Mouse (Mus musculus): ENCODE results near the gene Zdhhc1. TPM values are rescaled to one million over a fixed set of nuclear protein-coding genes. Genes with fewer than 3 reads are reported as not detected.

The Zdhhc1 gene
- total RNA-seq (2021), result 10 to 100 TPM in 1 of 2 experiments, 1 to 10 TPM in 1; 8.7 to 10.1 TPM
- long read RNA-seq, experiment 1, partial matches to known transcripts, result 1 of 7 reads
- long read RNA-seq, experiment 1, other reads (novel, unspliced or antisense), result 2 of 7 reads
- long read RNA-seq, experiment 2, partial matches to known transcripts, result 0 of 12 reads
- long read RNA-seq, experiment 2, other reads (novel, unspliced or antisense), result 9 of 12 reads

DNA sequence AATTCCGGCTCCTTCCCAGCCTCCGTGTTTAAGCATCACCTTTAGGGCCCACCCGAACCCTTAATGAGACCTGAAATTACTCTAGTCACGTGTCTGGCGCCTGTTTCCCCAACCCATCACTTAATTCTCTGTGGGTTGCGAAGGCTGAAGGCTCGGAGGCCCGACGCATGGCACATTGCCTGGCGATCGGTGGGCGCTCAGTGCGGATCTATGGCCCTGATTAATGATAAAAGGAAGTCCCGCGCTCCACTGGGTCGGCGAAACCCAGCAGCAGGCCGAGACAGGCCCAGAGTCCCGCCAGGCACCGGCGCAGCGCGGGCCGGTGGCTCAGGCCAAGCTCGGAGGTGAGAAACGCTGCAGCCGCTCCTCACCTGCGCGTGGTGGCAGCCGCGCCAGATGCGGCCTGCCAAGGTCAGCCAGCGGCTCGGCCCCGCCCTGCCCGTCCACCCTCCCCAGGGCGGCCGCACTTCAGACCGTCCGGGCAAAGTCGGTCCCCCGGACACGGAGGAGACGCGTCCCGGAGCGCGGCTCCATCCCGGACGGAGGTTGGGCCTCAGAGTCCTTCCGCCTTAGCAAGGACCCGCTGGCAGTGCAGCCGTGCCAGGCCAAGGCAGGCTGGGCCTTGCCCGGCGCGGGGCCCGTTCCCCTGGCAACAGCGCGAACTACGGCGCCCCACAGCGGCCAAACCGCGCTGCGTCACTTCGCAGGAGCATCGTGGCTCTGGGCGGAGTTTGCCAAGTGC, at the start of gene Zdhhc1:
Gene Zdhhc1, minus strand, starts transcription at position 464 of the 742 bp plus-strand sequence.
- DNase-seq, result peak; percentile 90

DNA sequence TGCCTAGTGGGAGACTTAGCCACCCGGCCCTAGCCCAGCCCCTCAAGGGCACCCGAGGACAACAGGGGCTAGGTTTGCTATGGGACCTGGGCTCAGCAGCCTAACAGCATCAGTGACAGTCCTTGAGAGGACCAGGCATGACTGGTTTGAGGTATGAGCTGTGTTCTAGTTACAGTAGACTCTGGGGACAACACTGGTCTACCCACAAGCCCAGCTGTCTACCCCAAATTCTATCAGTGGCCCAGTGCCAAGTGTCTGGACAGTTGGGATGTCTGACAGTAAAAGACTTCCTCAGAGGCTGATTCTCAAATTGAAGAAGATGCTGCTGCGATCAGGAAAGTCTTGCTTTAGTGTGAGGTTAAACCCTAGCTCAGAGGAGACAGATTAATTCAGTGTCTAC, 48.5 kb upstream of the Zdhhc1 start:
- DNase-seq, result peak; percentile 22

DNA sequence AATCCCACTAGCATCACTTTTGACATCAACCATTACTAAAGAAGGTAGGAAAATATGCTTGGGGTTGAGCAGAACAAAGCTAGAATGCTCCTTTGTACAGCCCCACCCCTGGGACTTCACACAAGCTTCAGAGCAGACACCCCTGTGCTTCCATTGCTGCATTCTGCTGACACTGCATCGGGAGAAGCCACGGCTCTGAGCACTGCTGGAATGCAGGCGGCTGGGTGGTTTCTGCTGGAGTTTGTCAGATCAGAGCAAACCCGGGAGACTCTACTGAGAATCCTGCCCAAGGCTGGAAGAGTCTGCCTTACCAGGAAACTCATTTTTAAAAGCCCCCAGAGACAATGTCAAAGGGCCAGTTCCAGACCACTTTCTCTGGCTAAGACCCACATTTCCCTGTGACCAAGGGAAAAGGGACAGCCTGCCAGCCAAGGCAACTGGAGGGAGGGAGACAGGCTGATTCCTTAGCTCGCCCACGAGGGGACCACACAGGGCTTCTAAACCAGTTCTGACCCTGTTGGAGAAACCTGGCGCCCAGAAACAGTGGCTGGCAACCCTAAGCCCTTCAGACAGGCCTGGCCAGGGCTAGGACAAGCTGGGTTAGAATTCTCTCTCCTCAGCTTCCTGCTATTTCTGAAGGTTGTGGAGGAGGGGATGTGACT, 48.0 kb upstream of the Zdhhc1 start:
- DNase-seq, result peak; percentile 66

DNA sequence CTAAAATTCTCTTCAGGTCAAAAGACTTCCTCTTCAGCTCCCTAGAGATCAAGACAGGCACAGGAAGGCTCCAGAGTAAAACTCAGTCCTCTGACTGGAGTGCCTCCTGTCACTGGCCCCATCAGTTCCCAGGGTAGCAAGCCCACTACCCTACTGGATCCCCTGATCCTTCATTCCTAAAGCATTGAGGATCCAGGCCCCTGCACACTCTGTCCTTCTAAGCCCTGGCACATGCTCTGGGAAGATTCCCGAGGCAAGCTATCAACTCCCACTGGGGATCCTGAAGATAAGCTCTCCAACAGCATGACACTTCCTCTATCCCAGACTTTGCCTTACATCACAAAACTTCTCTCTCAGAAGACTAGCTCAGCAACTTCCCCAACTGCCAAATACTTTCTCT, 47.0 kb upstream of the Zdhhc1 start:
- peak; percentile 18 for DNase-seq

DNA sequence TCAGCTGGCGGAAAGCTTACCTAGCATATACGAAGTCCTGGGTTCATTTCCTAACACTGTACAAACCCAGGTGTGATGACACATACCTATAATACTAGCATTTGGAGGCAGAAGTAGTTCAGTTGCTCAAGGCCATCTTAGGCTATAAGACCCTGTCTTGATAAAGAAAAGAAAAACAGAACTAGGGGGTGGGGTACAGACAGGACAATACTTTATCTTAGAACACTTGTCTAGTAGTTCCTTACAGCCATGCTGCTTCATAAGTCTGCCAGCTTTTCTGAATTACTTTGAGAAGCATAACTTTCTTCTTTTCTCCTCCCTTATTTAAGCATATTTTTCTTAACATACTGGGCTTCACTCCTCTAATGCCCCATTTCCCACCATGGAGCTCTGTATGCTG, 46.1 kb upstream of the Zdhhc1 start:
- DNase-seq, result no peak

DNA sequence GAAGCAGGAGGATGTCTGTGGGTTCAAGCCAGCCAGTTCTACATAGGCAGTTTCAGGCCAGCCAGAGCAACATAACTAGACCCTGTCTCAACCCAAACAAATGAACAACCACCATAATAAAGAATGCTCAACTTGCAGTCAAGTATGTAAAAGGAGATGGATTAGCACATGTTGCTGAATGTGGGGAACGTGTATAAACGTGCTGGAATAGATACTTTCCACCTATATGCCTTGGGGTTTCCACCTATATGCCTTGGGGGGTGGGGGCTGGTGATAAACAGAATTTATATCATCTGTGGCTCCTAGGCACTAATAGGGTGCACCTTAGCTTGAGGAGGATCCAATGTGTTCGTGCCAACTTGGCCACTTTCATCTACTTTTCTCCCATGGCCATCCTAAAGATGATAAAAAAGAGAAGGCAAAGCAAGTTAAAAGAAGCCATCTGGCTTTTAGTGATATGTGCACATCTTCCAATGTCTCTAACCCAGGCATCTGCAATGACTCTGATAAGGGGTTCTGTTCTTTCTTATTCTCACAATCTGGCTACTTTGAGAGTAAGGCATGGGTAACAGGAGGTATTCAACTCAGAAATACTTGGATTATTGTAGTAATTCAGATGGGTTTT, 45.4 kb upstream of the Zdhhc1 start:
- no peak for DNase-seq

DNA sequence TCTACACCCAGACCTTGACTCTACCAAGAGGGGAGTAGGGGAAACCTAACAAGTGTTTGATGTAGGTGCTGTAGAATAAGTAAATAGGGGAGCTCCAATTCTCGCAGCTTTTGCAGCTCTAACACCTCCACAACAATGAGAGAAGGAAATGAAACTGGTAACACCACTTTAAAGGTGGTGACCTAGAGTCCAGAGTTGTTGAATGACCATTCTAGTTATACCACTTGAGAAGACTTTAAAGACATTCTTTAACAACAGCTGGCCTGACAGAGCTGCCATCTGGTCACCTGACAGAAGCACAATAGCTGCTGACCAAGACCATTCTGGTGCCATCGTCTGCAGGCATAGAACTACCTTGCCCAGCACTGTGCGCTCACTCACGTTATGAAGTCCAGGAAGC, 42.2 kb upstream of the Zdhhc1 start:
- no peak for DNase-seq

DNA sequence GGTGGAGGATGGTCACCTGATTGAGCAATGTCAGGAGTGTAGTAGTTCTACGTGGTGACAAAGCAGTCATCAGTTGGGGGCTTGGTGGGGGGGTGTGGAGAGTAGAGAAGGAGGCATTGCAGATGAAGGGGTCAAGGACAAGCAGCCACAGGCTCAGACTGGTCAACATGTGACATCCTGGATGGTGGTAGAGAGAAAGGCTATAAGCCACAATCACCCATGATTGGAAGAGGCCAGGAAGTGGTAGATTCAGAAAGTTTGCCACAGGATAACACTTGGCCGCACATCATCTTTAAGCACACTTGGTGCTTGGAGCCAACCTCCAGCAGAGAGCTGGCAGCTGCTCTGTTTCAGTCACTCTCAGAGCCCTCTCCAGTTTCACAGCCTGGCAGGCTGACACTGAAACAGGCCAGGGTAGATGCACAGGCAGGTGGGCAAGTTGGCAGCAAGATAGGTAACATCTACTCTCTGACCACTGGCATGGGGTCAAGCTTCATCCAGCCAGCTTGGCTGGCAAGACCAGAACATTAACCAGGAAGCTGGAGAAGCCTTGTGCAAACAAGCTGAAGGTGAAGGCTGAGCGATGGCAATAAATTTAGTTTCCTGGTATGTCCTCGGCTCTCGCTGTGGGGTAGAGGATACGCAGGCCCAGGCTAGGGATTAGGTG, 40.4 kb upstream of the Zdhhc1 start:
- DNase-seq, result peak; percentile 87

DNA sequence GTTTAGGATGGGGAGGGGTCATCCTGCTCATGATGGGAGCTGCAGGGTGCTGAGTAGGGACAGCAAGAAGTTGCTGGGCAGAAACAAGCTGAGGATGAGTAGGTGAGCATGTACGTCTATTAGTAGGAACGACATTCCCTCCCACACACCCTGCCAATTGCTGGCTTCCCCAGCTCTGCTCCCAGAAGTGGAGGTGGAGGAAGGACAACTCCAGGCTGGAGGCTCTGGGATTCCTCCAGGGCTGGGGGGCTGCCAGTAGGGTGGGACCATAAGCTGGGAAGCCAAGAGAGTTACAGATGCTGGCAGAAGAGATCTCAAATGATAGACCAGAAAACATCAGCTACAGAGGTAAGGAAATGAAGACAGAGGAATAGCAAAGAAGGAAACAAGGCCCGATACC, 39.8 kb upstream of the Zdhhc1 start:
- peak; percentile 68 for DNase-seq

DNA sequence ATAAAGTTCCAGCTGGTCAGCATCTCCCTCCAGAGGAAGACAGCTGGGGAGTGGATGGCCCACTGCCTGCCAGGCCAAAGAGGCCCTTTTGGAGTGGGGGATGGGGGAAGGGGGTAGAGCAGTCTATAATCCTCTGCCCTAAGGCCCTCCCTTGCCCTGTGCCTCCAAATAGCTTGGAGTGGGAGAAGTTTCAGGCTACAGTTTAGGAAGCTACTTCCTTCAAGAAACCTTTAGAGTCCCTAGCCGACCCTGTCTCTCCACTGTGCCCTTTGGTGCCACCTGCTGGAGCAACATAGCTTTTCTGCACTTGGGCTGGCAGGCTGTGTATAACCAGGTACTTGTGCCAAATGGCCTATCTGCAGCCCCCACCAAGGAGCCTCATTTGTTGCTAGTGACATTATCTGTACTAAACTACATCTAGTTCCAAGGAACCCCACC, 37.2 kb upstream of the Zdhhc1 start:
- peak; percentile 67 for DNase-seq

DNA sequence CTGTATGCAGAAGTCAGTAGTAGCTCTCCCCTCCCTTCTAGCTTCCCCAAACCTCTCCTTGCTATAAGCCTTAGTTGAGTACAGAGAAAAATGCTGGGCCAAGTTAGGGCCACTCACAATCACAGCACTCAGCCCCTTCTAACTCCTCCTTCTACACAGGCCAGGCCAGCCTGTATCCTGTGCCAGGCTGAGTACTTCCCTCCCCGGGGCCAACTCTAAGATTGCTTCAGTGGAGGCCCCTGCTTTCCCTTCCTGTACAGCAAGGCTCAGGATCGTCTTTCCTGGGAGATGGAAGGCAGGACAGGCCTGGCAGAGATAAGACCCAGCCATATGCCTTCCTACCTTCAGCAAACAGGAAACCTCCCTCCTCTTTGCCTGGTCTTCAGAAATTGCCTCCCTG, 36.7 kb upstream of the Zdhhc1 start:
- DNase-seq, result no peak

DNA sequence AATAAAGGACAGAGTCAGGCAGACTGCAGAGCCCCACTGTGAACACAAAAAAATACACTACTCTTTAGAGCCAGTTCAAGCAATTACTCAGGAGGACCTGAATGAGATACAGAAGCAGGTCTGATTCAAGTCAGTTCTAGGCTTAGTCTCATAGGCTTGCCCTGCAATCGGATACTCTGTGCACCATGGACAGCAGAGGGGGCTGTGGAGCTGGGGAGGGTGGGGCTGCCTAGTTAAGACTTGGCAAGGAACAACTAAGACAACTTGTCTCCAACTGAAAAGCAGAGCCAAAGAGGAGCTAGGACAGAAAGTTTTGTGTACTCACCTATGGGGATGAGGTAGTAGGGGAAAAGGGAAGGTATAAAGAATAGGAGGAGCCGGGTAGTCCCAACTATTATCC, 35.1 kb upstream of the Zdhhc1 start:
- DNase-seq, result peak; percentile 79

DNA sequence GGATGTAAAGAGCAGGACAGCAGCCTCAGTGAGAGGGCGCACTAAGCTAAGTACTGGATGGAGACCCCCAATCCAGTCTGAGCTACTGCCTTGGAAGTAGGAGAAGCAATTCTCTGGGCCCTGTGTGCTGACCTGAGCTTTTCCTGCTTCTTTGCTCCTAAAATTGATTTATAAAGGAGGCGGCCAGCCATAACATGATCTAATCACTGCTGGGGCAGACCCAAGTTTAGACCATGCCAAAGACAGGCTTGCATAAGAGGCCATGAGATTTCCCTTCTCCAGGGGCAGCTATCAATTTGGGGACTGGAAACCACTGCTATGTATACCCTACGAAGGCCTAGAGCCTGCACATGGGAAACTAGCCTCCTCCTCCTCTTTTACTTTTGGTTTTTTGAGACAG, 32.6 kb upstream of the Zdhhc1 start:
- no peak for DNase-seq

DNA sequence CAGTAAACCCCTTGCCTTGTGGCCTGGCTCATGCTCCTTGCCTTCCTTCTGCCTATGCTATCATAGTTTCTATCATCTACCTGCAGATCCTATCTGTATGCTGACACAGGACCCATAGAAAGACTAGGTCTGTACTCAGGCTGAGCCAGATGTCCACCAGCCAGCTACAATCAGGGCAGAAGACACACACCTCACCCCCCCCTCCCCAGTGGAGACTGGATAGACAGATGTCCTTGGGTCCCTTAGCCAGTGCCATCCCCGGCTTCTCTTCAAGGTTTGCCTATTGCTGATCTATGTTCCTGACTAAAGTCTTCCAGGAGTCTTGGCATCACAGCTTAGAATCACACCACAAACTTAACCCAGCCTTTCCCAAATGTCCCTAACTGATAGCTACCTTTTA, 31.5 kb upstream of the Zdhhc1 start:
- no peak for DNase-seq

DNA sequence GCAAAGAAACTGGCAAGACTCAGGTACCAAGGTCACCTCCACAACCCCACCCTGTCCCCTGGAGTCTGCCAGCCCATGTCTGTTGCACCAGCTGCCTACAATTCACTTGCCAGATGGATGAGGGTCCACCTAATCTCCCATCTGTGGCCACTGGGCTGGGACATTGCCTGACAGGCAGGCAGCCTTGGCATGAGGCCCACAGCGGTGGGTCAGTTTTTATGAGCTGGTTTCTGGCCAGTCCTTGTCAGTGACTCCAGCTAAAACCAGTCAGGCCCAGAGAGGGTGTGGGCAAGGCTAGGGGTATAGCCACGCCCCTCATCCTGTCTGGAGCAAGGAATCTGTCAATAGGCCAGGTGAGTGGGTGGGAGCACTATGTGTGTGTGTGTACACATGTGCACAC, 30.4 kb upstream of the Zdhhc1 start:
- peak; percentile 69 for DNase-seq

DNA sequence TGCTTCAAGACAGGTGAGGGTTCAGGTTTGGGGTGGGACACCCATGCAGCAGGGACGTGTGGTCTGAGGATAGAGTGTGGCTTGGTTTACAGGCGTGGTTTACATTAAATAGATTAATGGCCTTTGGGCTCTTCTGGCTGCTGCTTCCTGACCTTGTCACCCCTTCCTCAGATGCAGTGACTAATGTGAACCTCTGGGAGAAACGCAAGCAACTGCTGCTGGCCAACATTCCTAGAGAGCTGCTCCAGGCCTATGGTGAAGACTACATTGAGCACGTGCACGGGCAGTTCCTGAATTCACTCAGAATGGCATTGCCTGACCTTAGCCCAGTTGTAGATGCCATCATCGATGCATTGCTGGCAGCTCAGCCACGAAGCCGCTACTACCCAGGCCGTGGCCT, 26.2 kb upstream of the Zdhhc1 start:
- DNase-seq, result no peak

DNA sequence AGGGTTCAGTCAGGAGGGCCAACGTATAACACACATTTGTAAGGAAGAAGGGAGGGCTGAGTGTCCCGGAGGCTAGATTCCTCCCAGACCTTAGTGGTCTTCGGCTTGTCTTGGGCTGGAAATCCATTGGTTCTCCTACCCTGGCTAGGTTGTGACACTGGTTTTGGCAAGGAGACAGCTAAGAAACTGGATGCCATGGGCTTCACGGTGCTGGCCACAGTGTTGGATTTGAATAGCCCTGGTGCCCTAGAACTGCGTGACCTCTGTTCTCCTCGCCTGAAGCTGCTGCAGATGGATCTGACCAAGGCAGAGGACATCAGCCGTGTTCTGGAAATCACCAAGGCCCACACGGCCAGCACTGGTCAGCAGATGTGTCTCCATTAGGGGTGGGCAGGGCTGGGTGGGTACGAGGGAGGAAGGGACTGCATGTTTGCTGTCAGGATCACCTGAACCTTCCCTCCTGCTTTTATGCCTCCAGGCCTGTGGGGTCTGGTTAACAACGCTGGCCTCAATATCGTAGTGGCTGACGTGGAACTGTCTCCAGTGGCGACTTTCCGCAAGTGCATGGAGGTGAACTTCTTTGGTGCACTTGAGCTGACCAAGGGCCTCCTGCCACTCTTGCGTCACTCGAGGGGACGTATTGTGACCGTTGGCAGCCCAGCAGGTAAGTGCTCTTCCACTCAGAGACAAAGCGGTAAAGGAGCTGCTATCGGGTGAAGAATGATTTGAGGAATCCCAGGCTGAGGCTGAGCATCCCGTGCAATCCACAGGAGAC, 25.5 kb upstream of the Zdhhc1 start:
- DNase-seq, result no peak

DNA sequence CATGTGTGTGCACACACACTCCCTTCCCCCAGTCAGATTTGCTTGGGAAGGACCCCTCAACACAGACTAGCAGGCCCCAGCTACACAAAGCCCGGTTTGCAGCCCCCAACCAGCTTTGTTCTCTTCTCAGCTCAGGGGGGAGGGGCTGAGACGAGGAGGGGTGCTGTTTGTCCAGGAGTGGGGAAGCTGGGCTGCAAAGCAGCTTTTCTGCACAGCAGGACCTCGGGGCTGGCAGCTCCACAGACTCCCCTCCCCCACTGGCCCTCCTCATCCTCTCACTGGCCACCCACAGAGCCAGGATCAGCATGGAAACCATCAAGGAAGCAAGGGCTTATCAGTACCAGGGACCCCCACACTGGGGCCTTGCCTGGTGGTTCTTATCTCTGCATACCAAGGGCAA, 24.4 kb upstream of the Zdhhc1 start:
- DNase-seq, result no peak

DNA sequence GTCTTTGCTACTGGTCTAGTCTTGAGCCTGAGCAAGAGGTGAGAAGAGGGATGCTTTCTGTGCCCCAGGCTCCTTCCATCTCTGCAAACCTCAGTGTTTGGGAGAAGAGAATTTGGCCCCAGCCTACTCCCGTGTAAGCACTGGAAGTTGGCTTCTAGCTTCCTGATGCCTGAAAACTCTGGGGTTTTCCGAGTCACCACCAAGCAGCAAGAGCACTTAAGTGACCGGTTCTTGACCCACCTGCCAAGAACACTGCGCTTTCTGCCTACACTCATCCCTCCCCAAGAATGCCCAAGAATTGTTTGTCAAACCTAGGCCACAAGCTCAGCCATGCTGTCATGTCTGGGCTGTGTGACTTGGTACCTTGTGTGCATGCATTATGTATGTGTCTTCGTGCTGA, 23.8 kb upstream of the Zdhhc1 start:
- no peak for DNase-seq

DNA sequence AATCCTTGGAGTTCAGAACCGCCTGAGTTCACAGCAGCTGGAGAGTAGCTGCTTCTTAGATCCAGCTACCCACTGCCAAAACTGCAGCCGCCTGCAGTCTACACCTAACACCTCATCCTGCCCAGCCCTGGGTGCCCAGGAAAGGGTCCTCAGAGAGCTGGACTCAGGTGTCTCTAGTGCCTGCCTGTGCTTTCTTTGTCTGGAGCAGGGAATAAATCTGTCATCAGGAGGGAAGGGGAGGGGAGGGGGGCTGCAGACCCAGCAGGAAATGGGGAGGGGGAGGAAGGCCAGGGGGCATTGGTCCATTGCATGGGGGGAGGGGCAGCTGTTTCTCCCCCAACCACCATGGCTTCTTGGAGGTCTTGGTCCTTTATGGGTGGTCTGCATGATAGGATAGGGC, 22.9 kb upstream of the Zdhhc1 start:
- no peak for DNase-seq

DNA sequence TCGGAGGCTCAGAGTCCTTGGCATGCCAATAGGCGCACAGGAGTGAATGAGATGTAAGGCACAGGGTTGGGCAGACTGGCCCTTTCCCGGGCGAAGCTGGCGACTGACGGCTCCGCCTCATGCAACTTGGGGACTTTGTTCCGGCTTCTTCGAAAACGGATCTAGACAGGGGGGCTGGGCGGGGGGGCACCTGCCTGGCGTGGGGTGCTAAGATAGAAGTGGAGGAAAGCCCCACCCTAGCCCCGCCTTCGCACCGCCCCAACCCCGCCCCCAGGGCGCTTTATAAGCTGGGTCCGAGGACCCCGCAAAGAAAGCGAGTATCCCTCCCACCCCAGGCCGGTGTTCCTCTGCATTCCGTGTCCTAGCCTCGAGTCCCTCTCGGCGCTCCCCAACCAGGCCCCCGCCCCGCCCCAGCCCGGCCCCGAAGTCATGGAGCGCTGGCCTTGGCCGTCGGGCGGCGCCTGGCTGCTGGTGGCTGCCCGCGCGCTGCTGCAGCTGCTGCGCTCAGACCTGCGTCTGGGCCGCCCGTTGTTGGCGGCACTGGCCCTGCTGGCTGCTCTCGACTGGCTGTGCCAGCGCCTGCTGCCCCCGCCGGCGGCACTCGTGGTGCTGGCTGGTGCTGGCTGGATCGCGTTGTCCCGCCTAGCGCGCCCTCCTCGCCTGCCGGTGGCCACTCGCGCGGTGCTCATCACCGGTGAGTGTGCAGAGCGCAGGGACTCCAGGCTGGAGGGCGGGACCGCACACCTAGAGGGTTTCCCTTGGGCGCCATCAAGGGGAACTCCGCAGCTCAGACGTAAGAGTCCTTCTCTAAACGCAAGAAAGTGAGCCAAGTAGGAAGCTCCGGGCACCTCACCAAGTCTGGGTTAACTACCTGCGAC, 22.0 kb upstream of the Zdhhc1 start, which contains the start of gene Hsd11b2:
Gene Hsd11b2, plus strand, starts transcription at position 320 of the 878 bp plus-strand sequence.
- peak; percentile 64 for DNase-seq
